Mouse (Mus musculus): ENCODE measurements around the gene Zbtb32. TPM values are rescaled to one million over a fixed set of nuclear protein-coding genes. Genes with fewer than 3 reads are reported as not detected.

Gene Zbtb32
- polyA plus RNA-seq, 1 experiment = 3.2 TPM

- H3K27ac ChIP-seq (ENCODE audit: control insufficient read depth, insufficient read depth, low read length) = no peak overlapping the region
- H3K4me3 ChIP-seq (ENCODE audit: control insufficient read depth, insufficient read depth, low read length) = no peak overlapping the region
- 58% methylated on average over 2 of the region's 2 CpGs for WGBS
- no peaks in the 10 kb centered on the region for H3K27me3 ChIP-seq (ENCODE audit: control insufficient read depth, insufficient read depth, low read length)
- DNase-seq = no peak
- H3K4me1 ChIP-seq (replicated peaks; ENCODE audit: control insufficient read depth, insufficient read depth, low read length) = no peaks in the 10 kb centered on the region
- peaks cover 15% of the 10 kb centered on the region for H3K36me3 ChIP-seq (ENCODE audit: control insufficient read depth, insufficient read depth, low read length)
- TF ChIP-seq POLR2A (IDR thresholded peaks at IDR 0.05; ENCODE audit: control insufficient read depth, extremely low read depth, insufficient read depth, low read length, poor library complexity) (no peak), CTCF (IDR thresholded peaks at IDR 0.05; ENCODE audit: borderline replicate concordance, control insufficient read depth, extremely low read depth, insufficient read depth, low read length, poor library complexity) (no peak)
Observed at GRCm38 (mm10) chr7:30614454-30614853, 15.7 kb upstream of the Zbtb32 start.

GRCm38 (mm10) chr7:30613529-30614112, 14.9 kb upstream of the Zbtb32 start:
- no peak overlapping the region for H3K27ac ChIP-seq (ENCODE audit: control insufficient read depth, insufficient read depth, low read length)
- peak; percentile 60 for DNase-seq
- H3K36me3 ChIP-seq (ENCODE audit: control insufficient read depth, insufficient read depth, low read length) = peaks cover 8% of the 10 kb centered on the region
- TF ChIP-seq CTCF (IDR thresholded peaks at IDR 0.05; ENCODE audit: borderline replicate concordance, control insufficient read depth, extremely low read depth, insufficient read depth, low read length, poor library complexity) = peak; percentile 72; the same call in 1 of the 2 replicates
- TF ChIP-seq POLR2A (IDR thresholded peaks at IDR 0.05; ENCODE audit: control insufficient read depth, extremely low read depth, insufficient read depth, low read length, poor library complexity) = no peak
- H3K4me3 ChIP-seq (ENCODE audit: control insufficient read depth, insufficient read depth, low read length) = no peak overlapping the region
- WGBS = 21% methylated on average over 14 of the region's 14 CpGs
- H3K4me1 ChIP-seq (replicated peaks; ENCODE audit: control insufficient read depth, insufficient read depth, low read length) = no peaks in the 10 kb centered on the region
- no peaks in the 10 kb centered on the region for H3K27me3 ChIP-seq (ENCODE audit: control insufficient read depth, insufficient read depth, low read length)

- WGBS = 69% methylated on average over 8 of the region's 8 CpGs
- no peak within 1 kb of the TSS for H3K4me3 ChIP-seq (ENCODE audit: control insufficient read depth, insufficient read depth, low read length)
Observed at GRCm38 (mm10) chr7:30612654-30613402, 14.1 kb upstream of the Zbtb32 start, which contains the start of gene Upk1a. Gene Upk1a (minus strand): TSS chr7:30612847.

GRCm38 (mm10) chr7:30610043-30610442, 11.3 kb upstream of the Zbtb32 start:
- Histone ChIP-seq H3K4me1 (replicated peaks; ENCODE audit: control insufficient read depth, insufficient read depth, low read length) (0 out of 2 replicates have a peak, but pooled peaks cover 5% of the 10 kb centered on the region), H3K36me3 (ENCODE audit: control insufficient read depth, insufficient read depth, low read length) (no peaks in the 10 kb centered on the region), H3K27ac (ENCODE audit: control insufficient read depth, insufficient read depth, low read length) (no peak overlapping the region), H3K27me3 (ENCODE audit: control insufficient read depth, insufficient read depth, low read length) (no peaks in the 10 kb centered on the region), H3K4me3 (ENCODE audit: control insufficient read depth, insufficient read depth, low read length) (no peak overlapping the region)
- no peak for DNase-seq
- 71% methylated on average over 7 of the region's 7 CpGs for WGBS
- no peak for TF ChIP-seq CTCF (IDR thresholded peaks at IDR 0.05; ENCODE audit: borderline replicate concordance, control insufficient read depth, extremely low read depth, insufficient read depth, low read length, poor library complexity)
- TF ChIP-seq POLR2A (IDR thresholded peaks at IDR 0.05; ENCODE audit: control insufficient read depth, extremely low read depth, insufficient read depth, low read length, poor library complexity) = no peak

More at GRCm38 (mm10) chr7:30612654-30613402, 14.1 kb upstream of the Zbtb32 start, which contains the start of gene Upk1a:
- Histone ChIP-seq H3K36me3 (ENCODE audit: control insufficient read depth, insufficient read depth, low read length) (peaks cover 8% of the 10 kb centered on the region), H3K27ac (ENCODE audit: control insufficient read depth, insufficient read depth, low read length) (no peak within 1 kb of the TSS), H3K27me3 (ENCODE audit: control insufficient read depth, insufficient read depth, low read length) (no peaks in the 10 kb centered on the region), H3K4me1 (replicated peaks; ENCODE audit: control insufficient read depth, insufficient read depth, low read length) (0 out of 2 replicates have a peak, but pooled peaks cover 5% of the 10 kb centered on the region)
- TF ChIP-seq CTCF (IDR thresholded peaks at IDR 0.05; ENCODE audit: borderline replicate concordance, control insufficient read depth, extremely low read depth, insufficient read depth, low read length, poor library complexity) = no peak
- no peak for TF ChIP-seq POLR2A (IDR thresholded peaks at IDR 0.05; ENCODE audit: control insufficient read depth, extremely low read depth, insufficient read depth, low read length, poor library complexity)
- no peak for DNase-seq

GRCm38 (mm10) chr7:30608476-30608875, 9.8 kb upstream of the Zbtb32 start:
- H3K4me3 ChIP-seq (ENCODE audit: control insufficient read depth, insufficient read depth, low read length) = no peak overlapping the region
- H3K27me3 ChIP-seq (ENCODE audit: control insufficient read depth, insufficient read depth, low read length) = no peaks in the 10 kb centered on the region
- 67% methylated on average over 16 of the region's 16 CpGs for WGBS
- 0 out of 2 replicates have a peak, but pooled peaks cover 5% of the 10 kb centered on the region for H3K4me1 ChIP-seq (replicated peaks; ENCODE audit: control insufficient read depth, insufficient read depth, low read length)
- TF ChIP-seq POLR2A (IDR thresholded peaks at IDR 0.05; ENCODE audit: control insufficient read depth, extremely low read depth, insufficient read depth, low read length, poor library complexity) (no peak), CTCF (IDR thresholded peaks at IDR 0.05; ENCODE audit: borderline replicate concordance, control insufficient read depth, extremely low read depth, insufficient read depth, low read length, poor library complexity) (no peak)
- no peaks in the 10 kb centered on the region for H3K36me3 ChIP-seq (ENCODE audit: control insufficient read depth, insufficient read depth, low read length)
- no peak for DNase-seq
- no peak overlapping the region for H3K27ac ChIP-seq (ENCODE audit: control insufficient read depth, insufficient read depth, low read length)

- Histone ChIP-seq H3K36me3 (ENCODE audit: control insufficient read depth, insufficient read depth, low read length) (no peaks in the 10 kb centered on the region), H3K4me1 (replicated peaks; ENCODE audit: control insufficient read depth, insufficient read depth, low read length) (0 out of 2 replicates have a peak, but pooled peaks cover 5% of the 10 kb centered on the region), H3K27ac (ENCODE audit: control insufficient read depth, insufficient read depth, low read length) (no peak overlapping the region), H3K27me3 (ENCODE audit: control insufficient read depth, insufficient read depth, low read length) (no peaks in the 10 kb centered on the region), H3K4me3 (ENCODE audit: control insufficient read depth, insufficient read depth, low read length) (no peak overlapping the region)
- 22% methylated on average over 8 of the region's 8 CpGs for WGBS
- peak; percentile 67 for DNase-seq
- 0 out of 2 replicates have a peak, but pooled peaks have one; percentile 56 for TF ChIP-seq CTCF (IDR thresholded peaks at IDR 0.05; ENCODE audit: borderline replicate concordance, control insufficient read depth, extremely low read depth, insufficient read depth, low read length, poor library complexity)
- TF ChIP-seq POLR2A (IDR thresholded peaks at IDR 0.05; ENCODE audit: control insufficient read depth, extremely low read depth, insufficient read depth, low read length, poor library complexity) = no peak
Observed at GRCm38 (mm10) chr7:30607706-30608309, 9.1 kb upstream of the Zbtb32 start.
